Mouse (Mus musculus): ENCODE results near the gene Mknk2. TPM values are rescaled to one million over a fixed set of nuclear protein-coding genes. Genes with fewer than 3 reads are reported as not detected.

Mknk2 gene
- polyA plus RNA-seq, 1 experiment from 2014 or later: 78.7 TPM

- Histone ChIP-seq H3K27me3 (replicated peaks) (no peaks in the 10 kb centered on the region), H3K9ac (peak overlapping the region; percentile 59), H3K4me1 (peaks cover 83% of the 10 kb centered on the region), H3K4me2 (peak overlapping the region; percentile 95), H3K36me3 (peaks cover 13% of the 10 kb centered on the region), H3K9me3 (no peaks in the 10 kb centered on the region), H3K4me3 (peak overlapping the region; percentile 61; the same call in 1 of the 2 replicates), H3K27ac (replicated peaks) (no peak overlapping the region)
- ATAC-seq (ENCODE audit: extremely low read depth, insufficient number of reproducible peaks, low FRiP score, low TSS enrichment): no peak
- 84% methylated on average over 7 of the region's 7 CpGs for WGBS
Observed at GRCm38 (mm10) chr10:80700038-80700504, 22.2 kb upstream of the Mknk2 start.

- no peak overlapping the region for H3K27ac ChIP-seq (replicated peaks)
- H3K4me2 ChIP-seq: peak overlapping the region; percentile 24; the same call in 1 of the 2 replicates
- peaks cover 27% of the 10 kb centered on the region for H3K36me3 ChIP-seq
- no peak for ATAC-seq (ENCODE audit: extremely low read depth, insufficient number of reproducible peaks, low FRiP score, low TSS enrichment)
- peaks cover 77% of the 10 kb centered on the region for H3K4me1 ChIP-seq
- no peaks in the 10 kb centered on the region for H3K9me3 ChIP-seq
- 87% methylated on average over 9 of the region's 9 CpGs for WGBS
- H3K27me3 ChIP-seq (replicated peaks): no peaks in the 10 kb centered on the region
- no peak overlapping the region for H3K4me3 ChIP-seq
- 0 out of 2 replicates have a peak overlapping the region, but pooled peaks have one; percentile 24 for H3K9ac ChIP-seq
Observed at GRCm38 (mm10) chr10:80698605-80699004, 20.7 kb upstream of the Mknk2 start.

GRCm38 (mm10) chr10:80697812-80698211, 19.9 kb upstream of the Mknk2 start:
- no peak for ATAC-seq (ENCODE audit: extremely low read depth, insufficient number of reproducible peaks, low FRiP score, low TSS enrichment)
- H3K27ac ChIP-seq (replicated peaks): no peak overlapping the region
- 49% methylated on average over 9 of the region's 9 CpGs for WGBS
- H3K9ac ChIP-seq: 0 out of 2 replicates have a peak overlapping the region, but pooled peaks have one; percentile 24
- no peaks in the 10 kb centered on the region for H3K27me3 ChIP-seq (replicated peaks)
- H3K4me3 ChIP-seq: no peak overlapping the region
- H3K4me1 ChIP-seq: peaks cover 70% of the 10 kb centered on the region
- H3K4me2 ChIP-seq: peak overlapping the region; percentile 24
- H3K36me3 ChIP-seq: peaks cover 35% of the 10 kb centered on the region
- H3K9me3 ChIP-seq: no peaks in the 10 kb centered on the region

GRCm38 (mm10) chr10:80697393-80697787, 19.5 kb upstream of the Mknk2 start:
- no peak overlapping the region for H3K27ac ChIP-seq (replicated peaks)
- peaks cover 39% of the 10 kb centered on the region for H3K36me3 ChIP-seq
- H3K9me3 ChIP-seq: no peaks in the 10 kb centered on the region
- no peak overlapping the region for H3K4me3 ChIP-seq
- no peaks in the 10 kb centered on the region for H3K27me3 ChIP-seq (replicated peaks)
- H3K9ac ChIP-seq: no peak overlapping the region
- ATAC-seq (ENCODE audit: extremely low read depth, insufficient number of reproducible peaks, low FRiP score, low TSS enrichment): no peak
- H3K4me2 ChIP-seq: peak overlapping the region; percentile 24
- H3K4me1 ChIP-seq: peaks cover 69% of the 10 kb centered on the region
- WGBS: 90% methylated on average over 8 of the region's 8 CpGs

- 52% methylated on average over 12 of the region's 12 CpGs for WGBS
- Histone ChIP-seq H3K4me3 (no peak overlapping the region), H3K9ac (peak overlapping the region; percentile 39), H3K9me3 (no peaks in the 10 kb centered on the region), H3K4me1 (peaks cover 71% of the 10 kb centered on the region), H3K36me3 (peaks cover 41% of the 10 kb centered on the region), H3K4me2 (no peak overlapping the region), H3K27ac (replicated peaks) (peak overlapping the region; percentile 20), H3K27me3 (replicated peaks) (no peaks in the 10 kb centered on the region)
- ATAC-seq (ENCODE audit: extremely low read depth, insufficient number of reproducible peaks, low FRiP score, low TSS enrichment): no peak
Observed at GRCm38 (mm10) chr10:80696502-80697392, 18.8 kb upstream of the Mknk2 start.

- WGBS: 72% methylated on average over 10 of the region's 10 CpGs
- Histone ChIP-seq H3K27me3 (replicated peaks) (no peaks in the 10 kb centered on the region), H3K36me3 (peaks cover 49% of the 10 kb centered on the region), H3K4me2 (no peak overlapping the region), H3K4me1 (peaks cover 67% of the 10 kb centered on the region), H3K27ac (replicated peaks) (peak overlapping the region; percentile 20), H3K9me3 (no peaks in the 10 kb centered on the region), H3K9ac (peak overlapping the region; percentile 39), H3K4me3 (no peak overlapping the region)
- ATAC-seq (ENCODE audit: extremely low read depth, insufficient number of reproducible peaks, low FRiP score, low TSS enrichment): no peak
Observed at GRCm38 (mm10) chr10:80695801-80696501, 18.0 kb upstream of the Mknk2 start.

- H3K27ac ChIP-seq (replicated peaks): 0 out of 2 replicates have a peak overlapping the region, but pooled peaks have one; percentile 10
- no peak for ATAC-seq (ENCODE audit: extremely low read depth, insufficient number of reproducible peaks, low FRiP score, low TSS enrichment)
- H3K27me3 ChIP-seq (replicated peaks): no peaks in the 10 kb centered on the region
- H3K36me3 ChIP-seq: peaks cover 56% of the 10 kb centered on the region
- no peaks in the 10 kb centered on the region for H3K9me3 ChIP-seq
- H3K4me2 ChIP-seq: no peak overlapping the region
- 65% methylated on average over 2 of the region's 2 CpGs for WGBS
- peaks cover 59% of the 10 kb centered on the region for H3K4me1 ChIP-seq
- no peak overlapping the region for H3K4me3 ChIP-seq
- H3K9ac ChIP-seq: no peak overlapping the region
Observed at GRCm38 (mm10) chr10:80695186-80695585, 17.3 kb upstream of the Mknk2 start.

- Histone ChIP-seq H3K9me3 (no peaks in the 10 kb centered on the region), H3K27me3 (replicated peaks) (no peaks in the 10 kb centered on the region), H3K4me1 (peaks cover 52% of the 10 kb centered on the region), H3K4me3 (no peak overlapping the region), H3K4me2 (no peak overlapping the region), H3K36me3 (peaks cover 64% of the 10 kb centered on the region), H3K9ac (0 out of 2 replicates have a peak overlapping the region, but pooled peaks have one; percentile 8), H3K27ac (replicated peaks) (0 out of 2 replicates have a peak overlapping the region, but pooled peaks have one; percentile 2)
- whole genome bisulfite sequencing: 87% methylated on average over 13 of the region's 13 CpGs
- ATAC-seq (ENCODE audit: extremely low read depth, insufficient number of reproducible peaks, low FRiP score, low TSS enrichment): no peak
Observed at GRCm38 (mm10) chr10:80694159-80694938, 16.4 kb upstream of the Mknk2 start.

- Histone ChIP-seq H3K27ac (replicated peaks) (no peak overlapping the region), H3K27me3 (replicated peaks) (no peaks in the 10 kb centered on the region), H3K36me3 (peaks cover 66% of the 10 kb centered on the region), H3K4me2 (no peak overlapping the region), H3K9ac (peak overlapping the region; percentile 19), H3K4me1 (peaks cover 45% of the 10 kb centered on the region), H3K4me3 (no peak overlapping the region), H3K9me3 (no peaks in the 10 kb centered on the region)
- no peak for ATAC-seq (ENCODE audit: extremely low read depth, insufficient number of reproducible peaks, low FRiP score, low TSS enrichment)
- WGBS: 86% methylated on average over 12 of the region's 12 CpGs
Observed at GRCm38 (mm10) chr10:80693401-80694045, 15.6 kb upstream of the Mknk2 start.

All from heart, embryonic 13.5 days (tissue).